Mouse (Mus musculus) kidney, embryonic 14.5 days (tissue): ENCODE measurements around the gene Gm2237. TPM values are rescaled to one million over a fixed set of nuclear protein-coding genes. Genes with fewer than 3 reads are reported as not detected.
"Not testable (repeated sequence)": the region's sequence is repeated elsewhere in the genome, so short reads cannot be mapped to it uniquely, and the experiment has no call there.

ENCODE experiments used
- ATAC-seq: fragments of 200-750 bp; cut with Nextera tagmentation; 2 replicates; pipeline ENCODE4 v1.8.0; 2017; ENCODE audit warnings: moderate number of reproducible peaks, mild to moderate bottlenecking, moderate TSS enrichment, moderate library complexity; ENCODE audit not compliant: low FRiP score, low TSS enrichment
- H3K27ac ChIP-seq: fragments of 300-500 bp; sonication (generic); 2 replicates; pipeline ENCODE4 v1.5.1; 2014; ENCODE audit warnings: low read depth, mild to moderate bottlenecking, low read length, moderate library complexity, mixed read lengths
- H3K27me3 ChIP-seq: fragments of 300-500 bp; sonication (generic); 2 replicates; pipeline ENCODE4 v1.6.1; 2014; ENCODE audit warnings: mild to moderate bottlenecking, low read length; ENCODE audit not compliant: control insufficient read depth, insufficient read depth
- H3K36me3 ChIP-seq: fragments of 300-500 bp; sonication (generic); 2 replicates; pipeline ENCODE4 v1.6.1; 2014; ENCODE audit warnings: low read length, mixed read lengths; ENCODE audit not compliant: control insufficient read depth, insufficient read depth
- H3K4me1 ChIP-seq: fragments of 300-500 bp; sonication (generic); 2 replicates; pipeline ENCODE4 v1.6.1; 2014; ENCODE audit warnings: low read length, mixed read lengths; ENCODE audit not compliant: control insufficient read depth, insufficient read depth
- H3K4me2 ChIP-seq: fragments of 300-500 bp; sonication (generic); replicated peaks from 2 replicates; pipeline ENCODE4 v1.6.1; 2014; ENCODE audit warnings: low read depth, mild to moderate bottlenecking, low read length
- H3K4me3 ChIP-seq: fragments of 300-500 bp; sonication (generic); 2 replicates; pipeline ENCODE4 v1.5.1; 2014; ENCODE audit warnings: mild to moderate bottlenecking, low read length
- H3K9ac ChIP-seq: fragments of 300-500 bp; sonication (generic); 2 replicates; pipeline ENCODE4 v1.6.1; 2014; ENCODE audit warnings: low read depth, mild to moderate bottlenecking, low read length, moderate library complexity
- H3K9me3 ChIP-seq: fragments of 300-500 bp; sonication (generic); 2 replicates; pipeline ENCODE4 v1.6.1; 2016; ENCODE audit warnings: low read length; ENCODE audit not compliant: control insufficient read depth
- WGBS: fragments of 180-500 bp; shearing (Covaris S2); extraction: QIAGEN DNeasy Blood & Tissue Kit; methylation state at CpG from one replicate; pipeline ENCODE4 v1.1.7; 2014; 5-methylcytosine and 5-hydroxymethylcytosine counted together
- polyA plus RNA-seq: library from polyadenylated mRNA; unstranded; fragments of >200 nt; fragmentation: Nextera tagmentation; extraction: Ambion mirVana; gene quantifications from 2 replicates; pipeline ENCODE4 v1.2.1, GENCODE M21; 2014

Gene Gm2237
- polyA plus RNA-seq: 2.9 and 3.2 TPM in 2 replicates

DNA sequence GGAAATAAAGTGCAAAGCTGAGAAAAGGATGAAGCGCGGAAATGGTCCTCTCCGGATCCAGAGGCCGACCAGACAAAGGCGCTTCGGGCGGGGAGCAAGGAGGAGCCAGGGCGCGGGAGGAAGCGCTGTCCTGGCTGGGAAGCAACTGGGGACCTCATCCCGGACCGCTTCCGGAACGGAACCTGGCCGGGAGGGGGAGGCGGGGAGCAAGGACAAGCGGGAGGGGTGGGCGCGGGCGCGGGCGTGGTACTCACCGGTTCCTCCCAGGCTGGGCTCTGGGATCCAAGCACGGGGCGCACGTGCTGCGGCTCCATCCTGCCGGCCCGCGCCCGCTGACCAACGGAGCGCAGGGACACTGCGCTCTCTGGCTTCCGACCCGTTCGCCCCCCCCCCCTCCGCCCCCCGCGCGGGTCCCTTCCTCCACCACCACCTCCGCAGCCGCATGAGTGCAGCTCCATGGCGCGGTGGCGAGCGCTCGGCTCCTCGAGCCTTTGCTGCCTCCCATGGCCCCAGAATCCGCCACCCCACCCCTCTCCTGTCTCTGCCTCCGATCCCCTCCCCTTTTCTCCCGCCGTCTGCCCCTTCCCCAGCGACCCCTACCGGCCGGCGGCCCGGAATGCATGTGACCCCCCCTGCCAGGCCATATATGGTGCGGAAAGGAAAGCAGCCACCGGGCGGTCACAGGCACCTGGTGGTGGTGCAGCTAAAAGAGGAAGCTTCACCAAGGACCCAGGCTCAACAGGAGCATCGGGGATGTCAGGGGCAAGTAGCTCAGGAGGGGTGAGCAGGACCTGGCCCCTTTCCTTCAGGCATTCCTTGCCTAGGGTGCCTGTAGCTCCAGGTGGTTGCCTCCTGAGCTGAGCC is at the start of gene Gm2237:
Gene Gm2237, minus strand, starts transcription at position 332 of the 864 bp plus-strand sequence.
- not testable (repeated sequence) for H3K4me1 ChIP-seq, H3K27me3 ChIP-seq, H3K27ac ChIP-seq, H3K9me3 ChIP-seq, ATAC-seq, H3K36me3 ChIP-seq
- Histone ChIP-seq H3K4me3 (peak within 1 kb of the TSS; percentile 35), H3K9ac (peak within 1 kb of the TSS; percentile 44; the same call in 1 of the 2 replicates), H3K4me2 (peak within 1 kb of the TSS; percentile 27; the same call in 1 of the 2 replicates)
- WGBS: 0% methylated on average over 12 of the region's 62 CpGs

DNA sequence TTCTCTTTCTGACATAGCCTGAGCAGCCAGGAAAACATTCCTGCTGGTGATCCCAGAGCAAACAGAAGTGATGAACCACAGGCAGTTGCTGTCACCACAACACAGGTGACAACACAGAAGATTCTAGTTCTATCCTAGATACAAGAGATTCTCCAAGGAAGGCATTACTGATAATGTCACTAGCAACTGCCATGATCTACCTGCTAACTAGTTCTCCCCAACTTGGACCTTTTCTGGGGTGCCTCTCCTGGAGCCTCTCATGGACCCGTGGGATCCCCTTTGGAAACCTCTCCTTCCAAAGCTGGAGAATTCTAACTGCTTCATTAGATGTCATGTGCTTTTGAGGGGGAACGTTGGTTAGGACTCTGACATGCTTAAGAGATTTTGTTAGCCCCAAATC is 17.5 kb upstream of the Gm2237 start, which contains the start of gene Gm5458:
Gene Gm5458, minus strand, starts transcription at position 101 of the 400 bp plus-strand sequence.
- not testable (repeated sequence) for H3K9me3 ChIP-seq, H3K27me3 ChIP-seq, H3K4me3 ChIP-seq, H3K27ac ChIP-seq, ATAC-seq, H3K9ac ChIP-seq, H3K4me2 ChIP-seq, H3K4me1 ChIP-seq, H3K36me3 ChIP-seq
- WGBS: 100% methylated on average over 1 of the region's 2 CpGs

DNA sequence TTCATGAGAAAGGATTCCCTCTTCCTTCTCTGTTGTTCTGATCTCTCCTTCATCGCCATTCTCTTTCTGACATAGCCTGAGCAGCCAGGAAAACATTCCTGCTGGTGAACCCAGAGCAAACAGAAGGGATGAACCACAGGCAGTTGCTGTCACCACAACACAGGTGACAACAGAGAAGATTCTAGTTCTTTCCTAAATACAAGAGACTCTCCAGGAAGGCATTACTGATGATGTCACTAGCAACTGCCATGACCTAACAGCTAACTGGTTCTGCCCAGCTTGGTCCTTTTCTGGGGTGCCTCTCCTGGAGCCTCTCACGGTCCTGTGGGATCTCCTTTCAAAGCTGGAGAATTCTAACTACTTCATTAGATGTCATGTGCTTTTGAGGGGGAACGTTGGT is 35.1 kb downstream of the Gm2237 start, which contains the start of gene Gm2244:
Gene Gm2244, minus strand, starts transcription at position 101 of the 400 bp plus-strand sequence.
- WGBS: 83% methylated on average over 1 of the region's 3 CpGs
- H3K36me3 ChIP-seq, ATAC-seq: not testable (repeated sequence)

More for the DNA sequence above, 35.1 kb downstream of the Gm2237 start, which contains the start of gene Gm2244:
- H3K9ac ChIP-seq, H3K4me3 ChIP-seq, H3K9me3 ChIP-seq, H3K27ac ChIP-seq, H3K4me2 ChIP-seq, H3K4me1 ChIP-seq, H3K27me3 ChIP-seq: not testable (repeated sequence)

Other genes starting within 250 kb of the Gm2237 start
- gene Gm21738, start 166.2 kb downstream of the Gm2237 start, polyA plus RNA-seq: 0.73 TPM in 1 of 2 replicates, not detected in the other
- gene Gm2244, start 35.2 kb downstream of the Gm2237 start, polyA plus RNA-seq: 0.16 TPM in 1 of 2 replicates, not detected in the other
- not detected in 2 replicates for gene Gm5458, start 17.4 kb upstream of the Gm2237 start, polyA plus RNA-seq
- 74.3 and 95.7 TPM in 2 replicates for gene Nid2, start 166.1 kb upstream of the Gm2237 start, polyA plus RNA-seq
- gene Rtraf, start 238.7 kb upstream of the Gm2237 start, polyA plus RNA-seq: 230 and 277 TPM in 2 replicates